Mouse (Mus musculus): ENCODE measurements around the gene Cldn18.

DNA sequence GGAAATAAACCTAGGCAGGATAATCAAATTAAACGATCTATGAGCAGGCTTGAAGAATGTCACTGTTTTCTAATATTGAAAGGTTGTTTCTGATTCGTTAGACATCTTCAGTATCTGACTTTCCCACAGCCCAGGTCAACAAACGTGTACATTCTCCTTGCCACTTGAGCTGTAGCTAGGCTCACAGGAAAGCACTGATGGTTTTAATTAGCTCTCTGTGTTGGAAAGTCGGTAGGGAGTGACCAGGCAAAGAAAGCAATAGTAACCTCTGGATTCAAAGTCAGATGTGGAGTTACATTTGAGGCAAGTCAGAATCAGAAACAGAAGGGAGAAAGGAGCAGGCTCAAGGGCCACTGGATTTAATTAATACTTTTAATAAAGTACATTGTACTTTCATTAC, 30.7 kb upstream of the Cldn18 start:
- TF ChIP-seq CHD2 (IDR thresholded peaks at IDR 0.05; ENCODE audit: low read depth, low read length) (no peak), HCFC1 (IDR thresholded peaks at IDR 0.05; ENCODE audit: borderline replicate concordance, insufficient read depth, low read length) (no peak), ZC3H11A (IDR thresholded peaks at IDR 0.05; ENCODE audit: borderline replicate concordance, low read depth, low read length) (no peak)

Measured in ES-E14 (cell line).